In the genomic region with DNA sequence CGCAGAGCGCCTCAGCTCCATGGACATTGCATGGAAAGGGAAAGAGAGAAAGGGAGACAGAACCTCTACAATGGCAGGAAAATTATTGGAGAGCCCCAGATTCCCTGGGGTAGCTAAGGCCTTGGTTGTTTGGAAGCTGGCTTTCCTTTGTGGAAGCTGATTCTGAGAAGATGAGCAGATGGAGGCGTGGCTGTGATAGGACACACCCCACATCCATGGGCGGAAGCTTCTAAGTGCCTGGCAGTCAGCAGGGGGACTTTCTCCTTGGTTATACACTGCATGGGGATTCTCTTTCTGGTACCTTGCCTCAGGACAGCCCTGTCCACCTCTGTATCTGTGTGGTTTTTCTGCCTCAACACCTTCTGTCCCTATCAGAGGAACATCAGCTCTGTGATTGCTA, we compare ENCODE assay signal across 14 mouse cellular contexts. TPM values are rescaled to one million over a fixed set of nuclear protein-coding genes. Genes with fewer than 3 reads are reported as not detected.
DNase-seq lines count a peak whose midpoint lies in the region; ATAC-seq lines count a peak whose summit lies in the region.
"Had no signal": no experiment of that assay in that cellular context is flagged by ENCODE, and none has a peak within 500 bp of the region (broad histone marks: within the 10 kb centered on the region; RNA-seq: fewer than 3 reads in every experiment).

No protein-coding gene starts in this region.

- H3K9me3 ChIP-seq in midbrain, embryonic 14.5 days (ENCODE audit: control insufficient read depth, low read length), result no peaks in the 10 kb centered on the region
- H3K9me3 ChIP-seq in midbrain, embryonic 11.5 days (ENCODE audit: control insufficient read depth, low read length), result no peaks in the 10 kb centered on the region
- no peaks in the 10 kb centered on the region for H3K9me3 ChIP-seq in embryonic facial prominence, embryonic 11.5 days (replicated peaks; ENCODE audit: control insufficient read depth, low read length)
- no peaks in the 10 kb centered on the region for H3K9me3 ChIP-seq in hindbrain, embryonic 12.5 days (replicated peaks)
- no peaks in the 10 kb centered on the region for H3K9me3 ChIP-seq in limb, embryonic 10.5 days (replicated peaks)
- H3K9me3 ChIP-seq: heart, embryonic 12.5 days; limb, embryonic 13.5 days had no signal

- peaks cover 37% of the 10 kb centered on the region for H3K36me3 ChIP-seq in midbrain, embryonic 14.5 days (ENCODE audit: control insufficient read depth, insufficient read depth, low read length)
- H3K36me3 ChIP-seq in midbrain, embryonic 11.5 days (ENCODE audit: control insufficient read depth, insufficient read depth, low read length), result no peaks in the 10 kb centered on the region
- no peaks in the 10 kb centered on the region for H3K36me3 ChIP-seq in embryonic facial prominence, embryonic 11.5 days (replicated peaks; ENCODE audit: control insufficient read depth, insufficient read depth, low read depth, low read length)
- H3K36me3 ChIP-seq in hindbrain, embryonic 12.5 days, result peaks cover 23% of the 10 kb centered on the region
- no peaks in the 10 kb centered on the region for H3K36me3 ChIP-seq in limb, embryonic 10.5 days
- H3K36me3 ChIP-seq: heart, embryonic 12.5 days; limb, embryonic 13.5 days had no signal

- no peaks in the 10 kb centered on the region for H3K27me3 ChIP-seq in midbrain, embryonic 14.5 days (ENCODE audit: control insufficient read depth, insufficient read depth, low read length)
- no peaks in the 10 kb centered on the region for H3K27me3 ChIP-seq in midbrain, embryonic 11.5 days (ENCODE audit: control insufficient read depth, insufficient read depth, low read length)
- no peaks in the 10 kb centered on the region for H3K27me3 ChIP-seq in embryonic facial prominence, embryonic 11.5 days (ENCODE audit: control insufficient read depth, insufficient read depth, low read length)
- H3K27me3 ChIP-seq in hindbrain, embryonic 12.5 days, result no peaks in the 10 kb centered on the region
- H3K27me3 ChIP-seq in limb, embryonic 10.5 days (ENCODE audit: low read depth, poor library complexity, severe bottlenecking), result no peaks in the 10 kb centered on the region
- H3K27me3 ChIP-seq: limb, embryonic 13.5 days had no signal

- peak; percentile 35 for DNase-seq in midbrain, embryonic 14.5 days
- no peak for DNase-seq in midbrain, embryonic 11.5 days (ENCODE audit: low spot score, missing footprints)
- peak; percentile 16 for DNase-seq in embryonic facial prominence, embryonic 11.5 days (ENCODE audit: low spot score)
- no peak for DNase-seq in ovary, adult 18-20 months (ENCODE audit: low spot score)
- no peak for DNase-seq in limb, embryonic 10.5 days (ENCODE audit: low spot score)
- DNase-seq in adrenal gland, postnatal 14 days, result no peak
- DNase-seq: cerebellum, adult 8-10 months; kidney, adult 8-10 months had no signal

- H3K27ac ChIP-seq in midbrain, embryonic 14.5 days (replicated peaks; ENCODE audit: low read depth, low read length), result peak overlapping the region; percentile 56; the same call in 1 of the 2 replicates
- H3K27ac ChIP-seq in midbrain, embryonic 11.5 days (ENCODE audit: low read depth, low read length), result no peak overlapping the region
- H3K27ac ChIP-seq in embryonic facial prominence, embryonic 11.5 days (replicated peaks; ENCODE audit: low read depth, low read length), result no peak overlapping the region
- H3K27ac ChIP-seq in hindbrain, embryonic 12.5 days, result peak overlapping the region; percentile 73
- no peak overlapping the region for H3K27ac ChIP-seq in limb, embryonic 10.5 days
- H3K27ac ChIP-seq: left cerebral cortex, adult 2 months; limb, embryonic 13.5 days had no signal

- no peak overlapping the region for H3K4me2 ChIP-seq in midbrain, embryonic 14.5 days (ENCODE audit: low read length)
- H3K4me2 ChIP-seq in midbrain, embryonic 11.5 days, result no peak overlapping the region
- H3K4me2 ChIP-seq in embryonic facial prominence, embryonic 11.5 days (ENCODE audit: low read depth, low read length), result no peak overlapping the region
- H3K4me2 ChIP-seq in hindbrain, embryonic 12.5 days (replicated peaks), result no peak overlapping the region
- H3K4me2 ChIP-seq: heart, embryonic 12.5 days; limb, embryonic 13.5 days had no signal

- no peak overlapping the region for H3K4me3 ChIP-seq in midbrain, embryonic 14.5 days (replicated peaks; ENCODE audit: low read depth, low read length)
- no peak overlapping the region for H3K4me3 ChIP-seq in midbrain, embryonic 11.5 days (ENCODE audit: low read depth, low read length)
- H3K4me3 ChIP-seq in embryonic facial prominence, embryonic 11.5 days (ENCODE audit: low read depth, low read length), result no peak overlapping the region
- H3K4me3 ChIP-seq in hindbrain, embryonic 12.5 days, result no peak overlapping the region
- no peak overlapping the region for H3K4me3 ChIP-seq in limb, embryonic 10.5 days
- H3K4me3 ChIP-seq: heart, embryonic 12.5 days; left cerebral cortex, adult 2 months; limb, embryonic 13.5 days had no signal

- 74% methylated on average over 4 of the region's 4 CpGs for WGBS in midbrain, embryonic 14.5 days
- 72% methylated on average over 4 of the region's 4 CpGs for WGBS in midbrain, embryonic 11.5 days
- 77% methylated on average over 4 of the region's 4 CpGs for WGBS in embryonic facial prominence, embryonic 11.5 days
- 67% methylated on average over 4 of the region's 4 CpGs for WGBS in hindbrain, embryonic 12.5 days
- 61% methylated on average over 4 of the region's 4 CpGs for WGBS in limb, embryonic 10.5 days

- peaks cover 18% of the 10 kb centered on the region for H3K4me1 ChIP-seq in midbrain, embryonic 14.5 days (ENCODE audit: control insufficient read depth, insufficient read depth, low read length)
- peaks cover 15% of the 10 kb centered on the region for H3K4me1 ChIP-seq in midbrain, embryonic 11.5 days (ENCODE audit: control insufficient read depth, insufficient read depth, low read length)
- no peaks in the 10 kb centered on the region for H3K4me1 ChIP-seq in embryonic facial prominence, embryonic 11.5 days (ENCODE audit: control insufficient read depth, insufficient read depth, low read length)
- peaks cover 31% of the 10 kb centered on the region for H3K4me1 ChIP-seq in hindbrain, embryonic 12.5 days
- H3K4me1 ChIP-seq in limb, embryonic 10.5 days, result peaks cover 4% of the 10 kb centered on the region; the same call in 1 of the 2 replicates

- H3K9ac ChIP-seq in midbrain, embryonic 14.5 days (replicated peaks; ENCODE audit: low read length), result no peak overlapping the region
- H3K9ac ChIP-seq in midbrain, embryonic 11.5 days (ENCODE audit: low read length), result no peak overlapping the region
- H3K9ac ChIP-seq in embryonic facial prominence, embryonic 11.5 days (replicated peaks; ENCODE audit: low read length), result no peak overlapping the region
- no peak overlapping the region for H3K9ac ChIP-seq in hindbrain, embryonic 12.5 days
- H3K9ac ChIP-seq: heart, embryonic 12.5 days; limb, embryonic 13.5 days had no signal

- ATAC-seq in midbrain, embryonic 14.5 days (ENCODE audit: low FRiP score, low TSS enrichment), result no peak
- no peak for ATAC-seq in midbrain, embryonic 11.5 days (ENCODE audit: low FRiP score)
- no peak for ATAC-seq in embryonic facial prominence, embryonic 11.5 days (replicated peaks; ENCODE audit: insufficient number of reproducible peaks, low FRiP score, low TSS enrichment, low read depth)
- ATAC-seq in hindbrain, embryonic 12.5 days (ENCODE audit: low FRiP score), result 0 out of 2 replicates have a peak, but pooled peaks have one; percentile 23
- ATAC-seq: CD4-positive, CD25-positive, alpha-beta regulatory T cell, adult 4 months had no signal

RNA-seq across cellular contexts. Expression of gene Adcyap1r1, which starts 33.4 kb away (rescaled TPM):
- polyA plus RNA-seq in midbrain, embryonic 14.5 days (2014; fragmentation: Nextera tagmentation; extraction: Ambion mirVana), result 50.2 and 52.7 TPM in 2 replicates
- 17.6 and 20.4 TPM in 2 replicates for polyA plus RNA-seq in midbrain, embryonic 11.5 days (2014; fragmentation: Nextera tagmentation; extraction: Ambion mirVana)
- polyA plus RNA-seq in embryonic facial prominence, embryonic 11.5 days (2014; fragmentation: Nextera tagmentation; extraction: Ambion mirVana), result 2.5 and 3.7 TPM in 2 replicates
- 36.6 and 44.5 TPM in 2 replicates for polyA plus RNA-seq in hindbrain, embryonic 12.5 days (2016; fragmentation: Nextera tagmentation; extraction: Ambion mirVana)
- 0.83 and 0.90 TPM in 2 replicates for polyA plus RNA-seq in limb, embryonic 10.5 days (2016; fragmentation: Nextera tagmentation; extraction: Ambion mirVana)
- 29.5 and 37.0 TPM in 2 replicates for total RNA-seq in adrenal gland, postnatal 14 days (2021)
- total RNA-seq: hematopoietic stem cell, adult 5-6 weeks had no signal
- polyA plus RNA-seq: CD4-positive, CD25-positive, alpha-beta regulatory T cell, adult 4 months had no signal

Comparison
In these comparisons a context has a peak if more than half of its experiments do, and no peak if none do; other contexts are left out.
1. DNase-seq: peak in midbrain, embryonic 14.5 days (single experiment) and embryonic facial prominence, embryonic 11.5 days (single experiment); none in midbrain, embryonic 11.5 days (single experiment), ovary, adult 18-20 months (single experiment), limb, embryonic 10.5 days (single experiment) and adrenal gland, postnatal 14 days (single experiment).
2. H3K27ac ChIP-seq: peak in midbrain, embryonic 14.5 days (single experiment) and hindbrain, embryonic 12.5 days (single experiment); none in midbrain, embryonic 11.5 days (single experiment), embryonic facial prominence, embryonic 11.5 days (single experiment) and limb, embryonic 10.5 days (single experiment).